Mouse (Mus musculus) liver, adult 2 months (tissue): ENCODE data around the gene Arfgef3.

Experiments used
- CTCF ChIP-seq: fragments of 200-500 bp; IDR thresholded peaks from 2 replicates; pipeline ENCODE4 v1.5.1; 2011; ENCODE audit warnings: low read depth, low read length, control low read depth
- POLR2A ChIP-seq: fragments of 200-500 bp; IDR thresholded peaks from 2 replicates; pipeline ENCODE4 v1.6.1; 2011; ENCODE audit warnings: low read length, control low read depth; ENCODE audit not compliant: insufficient read depth; ENCODE audit errors: extremely low read depth

- no peak for TF ChIP-seq POLR2A
- TF ChIP-seq CTCF = no peak
Measured at GRCm38 (mm10) chr10:18561445-18561844, 182.3 kb downstream of the Arfgef3 start.
